Mouse (Mus musculus) stomach, postnatal 0 days (tissue): Measurements from ENCODE around the gene Gm20604.

Source experiments
- CTCF ChIP-seq: IDR thresholded peaks from 2 replicates; pipeline ENCODE4 v1.5.1; 2016; ENCODE audit warnings: antibody characterized with exemption, low read depth, mild to moderate bottlenecking, moderate library complexity
- EP300 ChIP-seq: optimal IDR thresholded peaks from 2 replicates; pipeline ENCODE3; 2016; ENCODE audit warnings: antibody characterized with exemption

- TF ChIP-seq CTCF (no peak), EP300 (no peak)
Measured at GRCm38 (mm10) chr12:102799528-102799927, 41.1 kb upstream of the Gm20604 start.
